8 mouse cellular contexts compared by ENCODE assay signal in the genomic region with DNA sequence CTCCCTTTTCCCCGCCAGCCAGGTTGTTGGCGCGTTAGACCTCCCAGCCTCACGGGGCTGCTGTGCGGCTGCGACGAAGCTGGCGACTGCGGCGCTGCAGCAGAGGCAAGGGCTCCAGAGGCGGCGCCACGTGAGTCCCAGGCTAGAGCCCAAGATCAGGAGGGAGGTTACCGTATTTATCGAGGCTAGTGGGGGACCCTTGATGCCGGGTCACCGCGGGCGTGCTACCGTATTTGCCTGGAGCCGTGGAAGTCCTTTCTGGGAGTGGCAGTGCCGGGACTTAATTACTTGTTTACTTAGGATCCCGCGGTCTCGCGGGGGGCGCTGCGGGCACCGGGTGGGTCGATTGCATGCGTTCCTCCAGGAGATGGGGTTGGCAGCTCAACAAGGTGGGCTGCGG. TPM values are rescaled to one million over a fixed set of nuclear protein-coding genes. Genes with fewer than 3 reads are reported as not detected.
DNase-seq lines count a peak whose midpoint lies in the region; ATAC-seq and TF ChIP-seq lines count a peak whose summit lies in the region.

No protein-coding gene starts in this region.

- no peaks in the 10 kb centered on the region for H3K4me1 ChIP-seq in bone marrow, adult 2 months (ENCODE audit: control insufficient read depth, insufficient read depth, low read length)
- H3K4me1 ChIP-seq in embryonic fibroblast, embryonic 13.5 days (ENCODE audit: control insufficient read depth, insufficient read depth, low read length) = no peaks in the 10 kb centered on the region
- H3K4me1 ChIP-seq in heart, embryonic 13.5 days = peaks cover 28% of the 10 kb centered on the region
- H3K4me1 ChIP-seq in kidney, embryonic 15.5 days = peaks cover 39% of the 10 kb centered on the region
- H3K4me1 ChIP-seq in neural tube, embryonic 11.5 days (ENCODE audit: control insufficient read depth, insufficient read depth, low read length) = peaks cover 9% of the 10 kb centered on the region; the same call in 1 of the 2 replicates

- H3K36me3 ChIP-seq in heart, embryonic 13.5 days = peaks cover 2% of the 10 kb centered on the region; the same call in 1 of the 2 replicates
- no peaks in the 10 kb centered on the region for H3K36me3 ChIP-seq in kidney, embryonic 15.5 days
- no peaks in the 10 kb centered on the region for H3K36me3 ChIP-seq in neural tube, embryonic 11.5 days (ENCODE audit: control insufficient read depth, insufficient read depth, low read length)

- DNase-seq in CD4-positive, CD25-positive, alpha-beta regulatory T cell, adult 2 months (ENCODE audit: low read depth, low spot score) = peak; percentile 74
- peak; percentile 41 for DNase-seq in liver
- peak; percentile 67 for DNase-seq in neural tube, embryonic 11.5 days (ENCODE audit: low spot score)
- peak; percentile 71 for DNase-seq in thymus, postnatal 4 days

- ATAC-seq in heart, embryonic 13.5 days (ENCODE audit: extremely low read depth, insufficient number of reproducible peaks, low FRiP score, low TSS enrichment) = no peak
- 0 out of 2 replicates have a peak, but pooled peaks have one; percentile 43 for ATAC-seq in kidney, embryonic 15.5 days (replicated peaks; ENCODE audit: low FRiP score)
- ATAC-seq in neural tube, embryonic 11.5 days (ENCODE audit: insufficient read depth, low FRiP score, low TSS enrichment) = peak; percentile 39; the same call in 1 of the 2 replicates

- no peak for TF ChIP-seq POLR2A in bone marrow, adult 2 months (IDR thresholded peaks at IDR 0.05; ENCODE audit: borderline replicate concordance, control insufficient read depth, low read depth, low read length)
- TF ChIP-seq POLR2A in embryonic fibroblast, embryonic 13.5 days (IDR thresholded peaks at IDR 0.05; ENCODE audit: low read depth, low read length) = no peak

- H3K27me3 ChIP-seq in heart, embryonic 13.5 days (replicated peaks) = peaks cover 52% of the 10 kb centered on the region
- H3K27me3 ChIP-seq in kidney, embryonic 15.5 days = peaks cover 38% of the 10 kb centered on the region
- peaks cover 29% of the 10 kb centered on the region; the same call in 1 of the 2 replicates for H3K27me3 ChIP-seq in neural tube, embryonic 11.5 days (ENCODE audit: control insufficient read depth, insufficient read depth, low read length)

- H3K4me3 ChIP-seq in bone marrow, adult 2 months (replicated peaks; ENCODE audit: control insufficient read depth, low read depth, low read length) = peak overlapping the region; percentile 11
- peak overlapping the region; percentile 48 for H3K4me3 ChIP-seq in embryonic fibroblast, embryonic 13.5 days (ENCODE audit: insufficient read depth, low read length)
- H3K4me3 ChIP-seq in heart, embryonic 13.5 days = peak overlapping the region; percentile 61
- H3K4me3 ChIP-seq in kidney, embryonic 15.5 days (replicated peaks) = peak overlapping the region; percentile 49
- peak overlapping the region; percentile 41 for H3K4me3 ChIP-seq in neural tube, embryonic 11.5 days (ENCODE audit: low read depth, low read length)

- 2% methylated on average over 32 of the region's 32 CpGs for WGBS in bone marrow, adult 2 months
- under 1% methylated on average over 32 of the region's 32 CpGs for WGBS in heart, embryonic 13.5 days
- under 1% methylated on average over 32 of the region's 32 CpGs for WGBS in kidney, embryonic 15.5 days
- WGBS in neural tube, embryonic 11.5 days = under 1% methylated on average over 32 of the region's 32 CpGs

- no peak overlapping the region for H3K27ac ChIP-seq in bone marrow, adult 2 months (ENCODE audit: control insufficient read depth, insufficient read depth, low read depth, low read length, poor library complexity)
- H3K27ac ChIP-seq in embryonic fibroblast, embryonic 13.5 days (ENCODE audit: insufficient read depth, low read length) = no peak overlapping the region
- H3K27ac ChIP-seq in heart, embryonic 13.5 days (replicated peaks) = no peak overlapping the region
- 0 out of 2 replicates have a peak overlapping the region, but pooled peaks have one; percentile 13 for H3K27ac ChIP-seq in kidney, embryonic 15.5 days
- H3K27ac ChIP-seq in neural tube, embryonic 11.5 days (ENCODE audit: low read depth, low read length) = no peak overlapping the region

- H3K9ac ChIP-seq in heart, embryonic 13.5 days = peak overlapping the region; percentile 81
- peak overlapping the region; percentile 34 for H3K9ac ChIP-seq in kidney, embryonic 15.5 days
- H3K9ac ChIP-seq in neural tube, embryonic 11.5 days (ENCODE audit: low read length) = peak overlapping the region; percentile 48

- H3K4me2 ChIP-seq in heart, embryonic 13.5 days = peak overlapping the region; percentile 90
- peak overlapping the region; percentile 89 for H3K4me2 ChIP-seq in kidney, embryonic 15.5 days
- peak overlapping the region; percentile 80 for H3K4me2 ChIP-seq in neural tube, embryonic 11.5 days (ENCODE audit: low read depth)

- TF ChIP-seq CTCF in bone marrow, adult 2 months (IDR thresholded peaks at IDR 0.05; ENCODE audit: control insufficient read depth, insufficient read depth, low read length) = no peak
- TF ChIP-seq CTCF in embryonic fibroblast, embryonic 13.5 days (IDR thresholded peaks at IDR 0.05; ENCODE audit: borderline replicate concordance, insufficient read depth, low read length) = peak; percentile 36; the same call in 1 of the 2 replicates

- H3K9me3 ChIP-seq in heart, embryonic 13.5 days = no peaks in the 10 kb centered on the region
- no peaks in the 10 kb centered on the region for H3K9me3 ChIP-seq in kidney, embryonic 15.5 days (replicated peaks)
- no peaks in the 10 kb centered on the region for H3K9me3 ChIP-seq in neural tube, embryonic 11.5 days (ENCODE audit: control insufficient read depth, low read length)

RNA-seq across cellular contexts. Expression of a gene that starts 0.4 kb away (rescaled TPM):
- polyA plus RNA-seq in bone marrow, adult 2 months (2011; ENCODE audit: insufficient read depth, insufficient read length, low replicate concordance, missing spikeins) = 1.2 TPM in 1 of 2 replicates, not detected in the other
- polyA plus RNA-seq in embryonic fibroblast, embryonic 13.5 days (2011; ENCODE audit: insufficient read length, low read depth, missing spikeins) = 0.84 and 1.6 TPM in 2 replicates
- 1.2 TPM in 2 replicates for polyA plus RNA-seq in heart, embryonic 13.5 days (2015; fragmentation: Nextera tagmentation; extraction: Ambion mirVana)
- 3.0 and 3.1 TPM in 2 replicates for polyA plus RNA-seq in kidney, embryonic 15.5 days (2015; fragmentation: Nextera tagmentation; extraction: Ambion mirVana)
- 1.6 TPM in 2 replicates for polyA plus RNA-seq in neural tube, embryonic 11.5 days (2014; fragmentation: Nextera tagmentation; extraction: Ambion mirVana)

RNA-seq across cellular contexts. Expression of a gene that starts 20.1 kb away (rescaled TPM):
- polyA plus RNA-seq in bone marrow, adult 2 months (2011; ENCODE audit: insufficient read depth, insufficient read length, low replicate concordance, missing spikeins) = 8.3 and 15.1 TPM in 2 replicates
- polyA plus RNA-seq in embryonic fibroblast, embryonic 13.5 days (2011; ENCODE audit: insufficient read length, low read depth, missing spikeins) = not detected in 2 replicates
- 1.1 and 1.2 TPM in 2 replicates for polyA plus RNA-seq in heart, embryonic 13.5 days (2015; fragmentation: Nextera tagmentation; extraction: Ambion mirVana)
- 3.3 and 3.8 TPM in 2 replicates for polyA plus RNA-seq in kidney, embryonic 15.5 days (2015; fragmentation: Nextera tagmentation; extraction: Ambion mirVana)
- 0.18 and 0.23 TPM in 2 replicates for polyA plus RNA-seq in neural tube, embryonic 11.5 days (2014; fragmentation: Nextera tagmentation; extraction: Ambion mirVana)

RNA-seq across cellular contexts. Expression of a gene that starts 25.1 kb away (rescaled TPM):
- 0.40 and 1.1 TPM in 2 replicates for polyA plus RNA-seq in bone marrow, adult 2 months (2011; ENCODE audit: insufficient read depth, insufficient read length, low replicate concordance, missing spikeins)
- polyA plus RNA-seq in embryonic fibroblast, embryonic 13.5 days (2011; ENCODE audit: insufficient read length, low read depth, missing spikeins) = 2.2 and 2.7 TPM in 2 replicates
- 4.8 and 5.5 TPM in 2 replicates for polyA plus RNA-seq in heart, embryonic 13.5 days (2015; fragmentation: Nextera tagmentation; extraction: Ambion mirVana)
- polyA plus RNA-seq in kidney, embryonic 15.5 days (2015; fragmentation: Nextera tagmentation; extraction: Ambion mirVana) = 7.0 and 7.9 TPM in 2 replicates
- 9.3 and 11.0 TPM in 2 replicates for polyA plus RNA-seq in neural tube, embryonic 11.5 days (2014; fragmentation: Nextera tagmentation; extraction: Ambion mirVana)

RNA-seq across cellular contexts. Expression of a gene that starts 33.2 kb away (rescaled TPM):
- not detected in 2 replicates for polyA plus RNA-seq in bone marrow, adult 2 months (2011; ENCODE audit: insufficient read depth, insufficient read length, low replicate concordance, missing spikeins)
- not detected in 2 replicates for polyA plus RNA-seq in embryonic fibroblast, embryonic 13.5 days (2011; ENCODE audit: insufficient read length, low read depth, missing spikeins)
- not detected in 2 replicates for polyA plus RNA-seq in heart, embryonic 13.5 days (2015; fragmentation: Nextera tagmentation; extraction: Ambion mirVana)
- polyA plus RNA-seq in kidney, embryonic 15.5 days (2015; fragmentation: Nextera tagmentation; extraction: Ambion mirVana) = not detected in 2 replicates
- polyA plus RNA-seq in neural tube, embryonic 11.5 days (2014; fragmentation: Nextera tagmentation; extraction: Ambion mirVana) = not detected in 2 replicates

RNA-seq across cellular contexts. Expression of a gene that starts 33.3 kb away (rescaled TPM):
- 3.4 and 5.5 TPM in 2 replicates for polyA plus RNA-seq in bone marrow, adult 2 months (2011; ENCODE audit: insufficient read depth, insufficient read length, low replicate concordance, missing spikeins)
- polyA plus RNA-seq in embryonic fibroblast, embryonic 13.5 days (2011; ENCODE audit: insufficient read length, low read depth, missing spikeins) = 16.3 and 19.0 TPM in 2 replicates
- polyA plus RNA-seq in heart, embryonic 13.5 days (2015; fragmentation: Nextera tagmentation; extraction: Ambion mirVana) = 22.5 and 24.6 TPM in 2 replicates
- polyA plus RNA-seq in kidney, embryonic 15.5 days (2015; fragmentation: Nextera tagmentation; extraction: Ambion mirVana) = 43.8 and 47.3 TPM in 2 replicates
- polyA plus RNA-seq in neural tube, embryonic 11.5 days (2014; fragmentation: Nextera tagmentation; extraction: Ambion mirVana) = 39.8 and 47.5 TPM in 2 replicates

Comparison
In these comparisons a context has a peak if more than half of its experiments do, and no peak if none do; other contexts are left out.
1. H3K4me3 ChIP-seq: peak in every context shown above with its lines; median percentile 61 in heart, embryonic 13.5 days; 49 in kidney, embryonic 15.5 days; 48 in embryonic fibroblast, embryonic 13.5 days; 41 in neural tube, embryonic 11.5 days; 11 in bone marrow, adult 2 months.